Mouse (Mus musculus): Measurements from ENCODE around the gene Zfp773. TPM values are rescaled to one million over a fixed set of nuclear protein-coding genes. Genes with fewer than 3 reads are reported as not detected.
"Not testable (repeated sequence)": the region's sequence is repeated elsewhere in the genome, so short reads cannot be mapped to it uniquely, and the experiment has no call there.

Zfp773 gene
- polyA plus RNA-seq (2015; fragmentation: Nextera tagmentation; extraction: Ambion mirVana), result 1.6 and 2.0 TPM in 2 replicates

GRCm38 (mm10) chr7:7136379-7136866 lies at the start of gene Zfp773:
TSS of gene Zfp773 (minus strand) at chr7:7136755.
- ATAC-seq (ENCODE audit: insufficient read depth, low FRiP score, low read depth), result peak; percentile 91
- Histone ChIP-seq H3K9ac (no peak within 1 kb of the TSS; the same call in 1 of the 2 replicates), H3K4me3 (replicated peaks) (peak within 1 kb of the TSS; percentile 51), H3K36me3 (no peaks in the 10 kb centered on the region), H3K4me1 (no peaks in the 10 kb centered on the region), H3K9me3 (no peaks in the 10 kb centered on the region), H3K27me3 (replicated peaks) (no peaks in the 10 kb centered on the region), H3K4me2 (peak within 1 kb of the TSS; percentile 64), H3K27ac (no peak within 1 kb of the TSS)
- 6% methylated on average over 16 of the region's 16 CpGs for WGBS

GRCm38 (mm10) chr7:7185897-7186296 lies 49.3 kb upstream of the Zfp773 start:
- ATAC-seq (ENCODE audit: insufficient read depth, low FRiP score, low read depth), result no peak

GRCm38 (mm10) chr7:7171227-7172147 lies 34.9 kb upstream of the Zfp773 start, which contains the start of gene Zfp418:
TSS of gene Zfp418 (plus strand) at chr7:7171330.
- Histone ChIP-seq H3K4me1 (peaks cover 2% of the 10 kb centered on the region; the same call in 1 of the 2 replicates), H3K27ac (peak within 1 kb of the TSS; percentile 80; the same call in 1 of the 2 replicates), H3K4me2 (peak within 1 kb of the TSS; percentile 59), H3K36me3 (peaks cover 3% of the 10 kb centered on the region; the same call in 1 of the 2 replicates), H3K4me3 (replicated peaks) (peak within 1 kb of the TSS; percentile 66), H3K27me3 (replicated peaks) (no peaks in the 10 kb centered on the region), H3K9me3 (no peaks in the 10 kb centered on the region), H3K9ac (peak within 1 kb of the TSS; percentile 35)
- WGBS, result 1% methylated on average over 26 of the region's 26 CpGs
- ATAC-seq (ENCODE audit: insufficient read depth, low FRiP score, low read depth), result peak; percentile 95

More at GRCm38 (mm10) chr7:7185897-7186296, 49.3 kb upstream of the Zfp773 start:
- Histone ChIP-seq H3K4me3 (replicated peaks) (no peak overlapping the region), H3K9me3 (no peaks in the 10 kb centered on the region), H3K4me1 (0 out of 2 replicates have a peak, but pooled peaks cover 4% of the 10 kb centered on the region), H3K4me2 (no peak overlapping the region), H3K9ac (no peak overlapping the region), H3K27ac (no peak overlapping the region), H3K36me3 (peaks cover 14% of the 10 kb centered on the region; the same call in 1 of the 2 replicates), H3K27me3 (replicated peaks) (no peaks in the 10 kb centered on the region)
- WGBS, result 85% methylated on average over 1 of the region's 1 CpGs

GRCm38 (mm10) chr7:7145991-7146608 lies 9.5 kb upstream of the Zfp773 start:
- H3K27ac ChIP-seq, result no peak overlapping the region
- ATAC-seq (ENCODE audit: insufficient read depth, low FRiP score, low read depth), result no peak
- H3K9ac ChIP-seq, result no peak overlapping the region
- no peaks in the 10 kb centered on the region for H3K27me3 ChIP-seq (replicated peaks)
- H3K9me3 ChIP-seq, result no peaks in the 10 kb centered on the region
- H3K4me2 ChIP-seq, result no peak overlapping the region
- no peaks in the 10 kb centered on the region for H3K36me3 ChIP-seq
- 89% methylated on average over 15 of the region's 15 CpGs for WGBS
- no peak overlapping the region for H3K4me3 ChIP-seq (replicated peaks)
- no peaks in the 10 kb centered on the region for H3K4me1 ChIP-seq

GRCm38 (mm10) chr7:7144215-7144614 lies 7.7 kb upstream of the Zfp773 start:
- H3K9ac ChIP-seq, result no peak overlapping the region
- H3K9me3 ChIP-seq, result no peaks in the 10 kb centered on the region
- H3K36me3 ChIP-seq, result no peaks in the 10 kb centered on the region
- no peaks in the 10 kb centered on the region for H3K4me1 ChIP-seq
- no peaks in the 10 kb centered on the region for H3K27me3 ChIP-seq (replicated peaks)
- H3K4me2 ChIP-seq, result no peak overlapping the region
- ATAC-seq (ENCODE audit: insufficient read depth, low FRiP score, low read depth), result no peak
- no peak overlapping the region for H3K27ac ChIP-seq
- 82% methylated on average over 1 of the region's 1 CpGs for WGBS
- H3K4me3 ChIP-seq (replicated peaks), result no peak overlapping the region

- H3K4me1 ChIP-seq, result no peaks in the 10 kb centered on the region
- no peak overlapping the region for H3K27ac ChIP-seq
- no peak overlapping the region for H3K9ac ChIP-seq
- no peak overlapping the region for H3K4me3 ChIP-seq (replicated peaks)
- H3K9me3 ChIP-seq, result no peaks in the 10 kb centered on the region
- no peaks in the 10 kb centered on the region for H3K27me3 ChIP-seq (replicated peaks)
- no peak for ATAC-seq (ENCODE audit: insufficient read depth, low FRiP score, low read depth)
- H3K36me3 ChIP-seq, result no peaks in the 10 kb centered on the region
- WGBS, result 74% methylated on average over 8 of the region's 8 CpGs
- no peak overlapping the region for H3K4me2 ChIP-seq
Observed at GRCm38 (mm10) chr7:7132751-7133150, 3.8 kb downstream of the Zfp773 start.

GRCm38 (mm10) chr7:7130491-7131124 lies 5.9 kb downstream of the Zfp773 start:
- H3K4me1 ChIP-seq; H3K9me3 ChIP-seq; H3K9ac ChIP-seq; ATAC-seq (ENCODE audit: insufficient read depth, low FRiP score, low read depth); H3K4me3 ChIP-seq (replicated peaks); H3K27ac ChIP-seq; H3K27me3 ChIP-seq (replicated peaks); H3K36me3 ChIP-seq; H3K4me2 ChIP-seq: not testable (repeated sequence)
- WGBS, result 93% methylated on average over 15 of the region's 15 CpGs

- peak overlapping the region; percentile 70 for H3K4me3 ChIP-seq (replicated peaks)
- H3K4me1 ChIP-seq, result 0 out of 2 replicates have a peak, but pooled peaks cover 3% of the 10 kb centered on the region
- no peak for ATAC-seq (ENCODE audit: insufficient read depth, low FRiP score, low read depth)
- H3K36me3 ChIP-seq, result peaks cover 8% of the 10 kb centered on the region; the same call in 1 of the 2 replicates
- 53% methylated on average over 6 of the region's 6 CpGs for WGBS
- no peak overlapping the region for H3K9ac ChIP-seq
- no peaks in the 10 kb centered on the region for H3K9me3 ChIP-seq
- H3K27ac ChIP-seq, result no peak overlapping the region
- H3K4me2 ChIP-seq, result peak overlapping the region; percentile 64
- no peaks in the 10 kb centered on the region for H3K27me3 ChIP-seq (replicated peaks)
Observed at GRCm38 (mm10) chr7:7121602-7121980, 15.0 kb downstream of the Zfp773 start.

- Histone ChIP-seq H3K4me2 (peak within 1 kb of the TSS; percentile 64), H3K9ac (peak within 1 kb of the TSS; percentile 50; the same call in 1 of the 2 replicates), H3K27me3 (replicated peaks) (no peaks in the 10 kb centered on the region), H3K4me3 (replicated peaks) (peak within 1 kb of the TSS; percentile 70), H3K27ac (peak within 1 kb of the TSS; percentile 75), H3K9me3 (no peaks in the 10 kb centered on the region), H3K36me3 (peaks cover 14% of the 10 kb centered on the region; the same call in 1 of the 2 replicates), H3K4me1 (0 out of 2 replicates have a peak, but pooled peaks cover 3% of the 10 kb centered on the region)
- WGBS, result under 1% methylated on average over 30 of the region's 30 CpGs
- peak; percentile 94 for ATAC-seq (ENCODE audit: insufficient read depth, low FRiP score, low read depth)
Observed at GRCm38 (mm10) chr7:7120921-7121601, 15.5 kb downstream of the Zfp773 start, which contains the start of gene Zfp954. TSS of gene Zfp954 (minus strand) at chr7:7121488.

- Histone ChIP-seq H3K27me3 (replicated peaks) (no peaks in the 10 kb centered on the region), H3K4me1 (0 out of 2 replicates have a peak, but pooled peaks cover 3% of the 10 kb centered on the region), H3K4me3 (replicated peaks) (no peak overlapping the region), H3K9ac (no peak overlapping the region), H3K27ac (no peak overlapping the region), H3K36me3 (peaks cover 29% of the 10 kb centered on the region), H3K4me2 (no peak overlapping the region), H3K9me3 (no peaks in the 10 kb centered on the region)
- 87% methylated on average over 2 of the region's 2 CpGs for WGBS
- no peak for ATAC-seq (ENCODE audit: insufficient read depth, low FRiP score, low read depth)
Observed at GRCm38 (mm10) chr7:7118441-7118840, 18.1 kb downstream of the Zfp773 start.

GRCm38 (mm10) chr7:7108501-7108900 lies 28.1 kb downstream of the Zfp773 start:
- no peak overlapping the region for H3K9ac ChIP-seq
- no peaks in the 10 kb centered on the region for H3K27me3 ChIP-seq (replicated peaks)
- WGBS, result 90% methylated on average over 7 of the region's 7 CpGs
- ATAC-seq (ENCODE audit: insufficient read depth, low FRiP score, low read depth), result no peak
- no peak overlapping the region for H3K4me3 ChIP-seq (replicated peaks)
- no peak overlapping the region for H3K27ac ChIP-seq
- no peaks in the 10 kb centered on the region for H3K9me3 ChIP-seq
- H3K4me1 ChIP-seq, result no peaks in the 10 kb centered on the region
- H3K4me2 ChIP-seq, result no peak overlapping the region
- no peaks in the 10 kb centered on the region for H3K36me3 ChIP-seq
